Mouse (Mus musculus): ENCODE measurements around the gene Galnt2. TPM values are rescaled to one million over a fixed set of nuclear protein-coding genes. Genes with fewer than 3 reads are reported as not detected.

Gene Galnt2
- total RNA-seq, 2 experiments from 2014 or later: 51.5 to 60.6 TPM

DNA sequence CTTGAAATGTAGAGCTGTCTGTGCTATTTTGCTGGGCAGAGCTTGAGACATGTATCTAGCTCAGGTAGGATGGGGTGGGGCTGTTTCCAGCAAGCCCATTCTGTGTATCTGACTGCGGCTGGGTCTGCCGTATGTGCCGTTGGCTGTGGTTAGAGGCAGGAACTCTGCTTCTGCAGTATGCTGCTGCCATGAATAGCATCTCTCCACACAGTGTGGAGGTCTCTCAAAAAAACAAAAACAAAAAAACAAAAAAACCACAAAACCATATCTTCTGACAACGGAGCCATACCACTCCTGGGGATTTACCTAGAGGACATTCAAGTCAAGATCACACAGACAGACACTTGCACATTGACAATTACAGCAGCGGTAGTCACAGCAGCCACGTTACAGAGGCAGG lies 86.6 kb downstream of the Galnt2 start:
- DNase-seq (ENCODE audit: low spot score in 2 of 2): no peak

GRCm38 (mm10) chr8:124318612-124319315 lies 87.6 kb downstream of the Galnt2 start:
- DNase-seq (ENCODE audit: low spot score in 2 of 2): no peak

GRCm38 (mm10) chr8:124319316-124319652 lies 88.1 kb downstream of the Galnt2 start:
- DNase-seq (ENCODE audit: low spot score in 2 of 2): no peak

GRCm38 (mm10) chr8:124321227-124321840 lies 90.1 kb downstream of the Galnt2 start:
- DNase-seq (ENCODE audit: low spot score in 2 of 2): peak in 1 of 2 experiments; percentile 41

DNA sequence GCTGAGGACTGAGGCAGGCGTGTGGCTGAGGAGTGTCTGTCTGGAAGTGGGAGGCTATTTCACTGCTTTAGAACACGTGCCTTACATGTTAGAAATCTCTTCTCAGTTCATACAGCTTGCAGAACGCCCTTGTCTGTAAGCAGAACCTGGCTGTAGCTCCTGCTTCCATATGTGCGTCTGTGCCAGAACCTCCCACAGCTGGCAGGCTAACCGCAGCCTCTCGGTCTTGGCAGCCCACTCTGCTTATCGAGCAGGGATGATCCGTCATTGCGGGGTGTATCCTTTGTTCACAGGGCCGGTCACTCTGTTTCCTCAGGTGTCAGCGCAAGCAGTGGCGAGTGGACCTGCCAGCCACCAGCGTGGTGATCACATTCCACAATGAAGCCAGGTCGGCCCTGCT lies 92.2 kb downstream of the Galnt2 start:
- DNase-seq (ENCODE audit: low spot score in 2 of 2): peak; percentile 40 to 58

GRCm38 (mm10) chr8:124328259-124328658 lies 97.1 kb downstream of the Galnt2 start:
- DNase-seq (ENCODE audit: low spot score in 2 of 2): no peak

DNA sequence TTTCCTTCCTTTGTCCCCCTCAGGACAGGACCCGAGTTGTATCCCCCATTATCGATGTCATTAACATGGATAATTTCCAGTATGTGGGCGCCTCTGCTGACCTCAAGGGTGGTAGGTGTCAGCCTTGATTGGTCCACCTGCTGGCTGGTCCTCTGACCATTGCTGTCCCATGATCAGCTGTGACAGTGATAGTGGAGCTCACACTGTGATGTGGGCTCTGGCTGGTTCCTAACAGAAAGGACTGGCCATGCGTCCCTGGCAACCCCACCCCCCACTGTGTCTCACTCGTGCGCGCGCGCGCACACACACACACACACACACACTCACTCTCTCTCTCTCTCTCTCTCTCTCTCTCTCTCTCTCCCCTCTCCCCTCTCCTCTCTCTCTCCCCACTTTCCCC lies 98.5 kb downstream of the Galnt2 start:
- DNase-seq (ENCODE audit: low spot score in 2 of 2): no peak

GRCm38 (mm10) chr8:124330433-124330832 lies 99.2 kb downstream of the Galnt2 start:
- peak in 1 of 2 experiments; percentile 22 for DNase-seq (ENCODE audit: low spot score in 2 of 2)

DNA sequence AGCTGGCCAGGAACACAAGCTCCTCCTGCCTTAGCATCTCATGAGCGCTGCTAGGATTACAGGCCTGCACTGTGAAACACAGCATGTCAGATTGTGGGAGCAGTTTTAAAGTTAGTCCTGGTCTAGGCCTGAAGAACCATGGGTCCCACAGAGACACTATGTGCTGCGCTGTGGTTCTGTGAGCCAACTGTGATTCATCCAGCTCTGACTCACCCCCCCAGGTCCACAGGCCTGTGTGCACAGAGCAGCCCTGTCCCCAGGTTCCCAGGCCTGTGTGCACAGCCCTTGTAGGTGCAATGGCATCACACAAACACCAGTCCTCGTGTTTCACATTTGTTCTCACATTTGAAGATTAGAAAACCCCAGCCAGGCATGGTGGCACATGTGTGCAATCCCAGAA lies 99.9 kb downstream of the Galnt2 start:
- DNase-seq (ENCODE audit: low spot score in 2 of 2): no peak

- DNase-seq (ENCODE audit: low spot score in 2 of 2): no peak
Observed at GRCm38 (mm10) chr8:124331706-124332105, 100.5 kb downstream of the Galnt2 start.

- DNase-seq (ENCODE audit: low spot score in 2 of 2): no peak
Observed at GRCm38 (mm10) chr8:124336302-124336701, 105.1 kb downstream of the Galnt2 start.

- no peak for DNase-seq (ENCODE audit: low spot score in 2 of 2)
Observed at GRCm38 (mm10) chr8:124339742-124340141, 108.6 kb downstream of the Galnt2 start.

- DNase-seq (ENCODE audit: low spot score in 2 of 2): no peak
Observed at GRCm38 (mm10) chr8:124340360-124341068, 109.3 kb downstream of the Galnt2 start.

DNA sequence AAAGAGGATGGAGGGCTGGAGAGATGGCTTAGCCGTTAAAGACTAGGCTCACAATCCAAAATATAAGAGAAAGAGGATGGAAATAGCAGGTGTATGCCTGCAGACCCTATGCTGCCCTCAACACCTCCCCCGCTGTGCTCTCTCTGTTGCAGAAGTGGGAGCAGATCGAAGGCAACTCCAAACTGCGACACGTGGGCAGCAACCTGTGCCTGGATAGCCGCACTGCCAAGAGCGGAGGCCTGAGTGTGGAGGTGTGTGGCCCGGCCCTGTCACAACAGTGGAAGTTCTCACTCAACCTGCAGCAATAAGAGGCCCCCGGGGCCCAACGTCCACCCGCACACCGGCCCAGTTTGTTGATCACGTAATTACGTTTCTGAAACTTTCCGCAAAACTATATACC lies 112.0 kb downstream of the Galnt2 start:
- peak; percentile 29 to 69 for DNase-seq (ENCODE audit: low spot score in 2 of 2)

DNA sequence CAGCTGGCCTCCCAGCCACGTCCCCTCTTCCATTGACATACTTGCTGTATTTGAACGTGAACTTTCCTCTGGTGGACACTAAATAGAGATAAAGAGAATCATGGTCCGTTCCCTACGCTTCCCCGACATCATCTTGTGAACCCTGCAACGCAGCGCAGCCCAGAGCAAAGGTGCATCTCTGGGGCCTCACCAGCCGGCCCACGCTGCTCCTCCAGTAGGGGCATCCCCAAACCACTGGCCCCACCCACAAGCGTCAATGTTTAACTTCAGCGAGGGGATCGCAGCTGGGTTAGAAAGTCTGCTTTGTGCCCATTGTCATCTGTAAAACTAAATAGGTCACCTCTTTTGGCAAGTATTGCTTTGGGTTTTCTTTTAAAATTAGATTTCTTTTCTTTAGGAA lies 112.8 kb downstream of the Galnt2 start:
- DNase-seq (ENCODE audit: low spot score in 2 of 2): no peak

DNA sequence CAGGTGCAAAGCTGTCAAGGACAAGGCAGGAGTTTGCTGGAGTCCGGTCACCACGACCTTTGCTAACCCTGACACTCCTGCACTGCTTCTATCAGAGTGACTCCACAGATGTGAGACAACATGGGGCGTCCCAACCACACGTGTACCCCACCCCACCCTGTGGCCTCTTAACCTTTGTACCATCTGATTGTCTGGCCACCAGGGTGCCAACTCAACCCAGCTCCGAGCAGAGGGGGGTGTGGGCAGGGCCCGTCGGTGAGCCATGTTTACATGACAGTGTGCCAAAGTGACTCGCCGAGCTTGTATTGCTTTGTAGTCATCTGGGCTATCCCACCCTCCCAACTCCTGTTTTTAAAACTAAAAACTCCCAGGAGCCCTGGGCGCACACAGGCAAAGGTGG lies 113.9 kb downstream of the Galnt2 start:
- DNase-seq (ENCODE audit: low spot score in 2 of 2): no peak

DNA sequence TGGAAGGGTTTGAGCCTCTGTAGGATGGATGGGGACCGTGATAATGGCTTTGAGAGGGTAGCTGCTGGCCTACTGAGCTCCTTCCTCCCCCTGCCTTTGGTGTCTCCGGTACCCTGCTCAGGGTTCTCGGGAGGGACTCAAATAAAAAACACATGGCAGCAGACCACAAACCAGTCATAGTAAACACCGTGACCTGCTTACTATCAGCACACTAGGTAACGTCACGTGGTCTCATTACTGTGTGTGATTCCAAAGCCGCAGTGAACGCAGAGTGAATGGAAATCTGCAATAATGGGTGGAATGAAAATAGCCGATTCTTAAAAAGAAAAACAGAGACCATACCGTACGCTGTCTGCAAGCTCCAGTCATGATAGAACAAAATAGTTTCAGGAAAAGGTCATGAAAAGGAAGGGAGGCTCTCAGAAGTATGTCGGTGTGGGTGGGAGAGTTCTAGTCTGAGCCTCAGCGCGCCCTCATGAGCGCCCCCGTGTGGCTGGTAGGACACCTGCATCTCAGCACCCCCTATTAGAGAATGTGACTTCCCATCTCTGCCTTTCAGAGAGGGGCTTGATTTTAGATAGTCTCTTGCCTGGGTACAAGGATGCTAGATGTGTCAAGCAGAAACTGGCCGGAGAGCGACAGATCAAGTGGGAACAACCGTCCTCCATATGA lies 115.8 kb downstream of the Galnt2 start:
- DNase-seq (ENCODE audit: low spot score in 2 of 2): peak; percentile 69 to 74

DNA sequence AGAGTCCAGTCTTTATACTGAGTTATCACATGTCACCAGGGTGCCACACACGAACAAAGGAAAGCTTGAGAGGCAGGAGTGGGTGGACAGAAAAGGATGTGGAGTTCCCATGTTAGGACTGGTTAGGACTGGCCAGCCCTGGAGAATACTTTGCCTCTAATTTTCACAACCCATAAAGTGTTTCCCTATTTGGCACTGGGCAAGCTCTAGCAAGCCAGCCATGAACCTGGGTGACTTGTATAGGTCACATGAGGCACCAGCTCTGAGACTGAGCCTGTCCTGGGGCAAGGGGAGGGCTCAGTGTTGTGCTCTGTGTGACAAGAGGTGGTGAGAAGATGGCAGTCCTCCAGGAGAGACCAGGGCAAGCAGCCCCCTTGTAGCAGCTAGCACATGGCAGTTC lies 116.9 kb downstream of the Galnt2 start:
- DNase-seq (ENCODE audit: low spot score in 2 of 2): no peak

GRCm38 (mm10) chr8:124349663-124350062 lies 118.5 kb downstream of the Galnt2 start:
- peak; percentile 85 to 90 for DNase-seq (ENCODE audit: low spot score in 2 of 2)

DNA sequence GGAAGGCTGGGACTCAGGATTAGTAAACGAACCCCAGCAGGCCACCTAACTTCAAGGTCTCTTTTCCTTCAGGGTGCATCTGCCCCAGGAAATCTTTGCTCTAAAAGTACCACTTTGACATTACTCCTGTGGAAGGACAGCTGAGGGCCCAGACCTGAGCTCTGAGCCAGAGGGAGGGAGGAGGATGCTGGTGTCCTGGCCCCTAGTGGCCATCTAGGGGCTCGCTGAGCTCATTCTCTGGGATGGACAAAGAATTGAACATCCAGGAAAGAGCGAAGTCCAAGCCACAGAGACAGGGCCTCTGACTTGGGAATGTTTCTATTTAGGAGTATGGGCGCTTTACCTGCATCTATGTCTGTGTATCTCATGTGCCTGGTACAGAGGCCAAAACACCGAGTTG lies 120.4 kb downstream of the Galnt2 start:
- DNase-seq (ENCODE audit: low spot score in 2 of 2): no peak

GRCm38 (mm10) chr8:124360911-124361310 lies 129.7 kb downstream of the Galnt2 start:
- DNase-seq (ENCODE audit: low spot score in 2 of 2): no peak

All from left cerebral cortex, adult 18-20 months (tissue).